ENCODE assay signal across 17 mouse cellular contexts in the genomic region with DNA sequence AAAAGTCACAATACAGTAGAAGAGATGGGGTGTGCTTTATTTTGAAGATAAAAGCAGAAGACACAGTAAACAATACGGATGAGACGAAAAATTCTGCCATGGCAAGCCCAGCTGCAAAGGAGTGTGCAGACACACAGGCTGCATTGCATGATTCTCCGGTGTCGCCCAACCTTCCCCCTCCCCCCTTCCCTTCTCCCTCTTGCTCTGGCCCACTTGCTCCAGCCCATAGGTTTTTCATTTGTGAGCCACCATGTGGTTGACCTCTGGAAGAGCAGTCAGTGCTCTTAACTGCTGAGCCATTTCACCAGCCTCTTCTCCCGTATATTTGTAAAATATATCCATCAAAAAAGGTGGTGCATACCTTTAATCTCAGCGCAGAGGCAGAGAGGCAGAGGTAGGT. TPM values are rescaled to one million over a fixed set of nuclear protein-coding genes. Genes with fewer than 3 reads are reported as not detected.
A peak's percentile ranks its signal among the peaks of the same experiment; 100 is the strongest.
DNase-seq lines count a peak whose midpoint lies in the region; ATAC-seq and TF ChIP-seq lines count a peak whose summit lies in the region.
"Had no signal": no experiment of that assay in that cellular context is flagged by ENCODE, and none has a peak within 500 bp of the region (broad histone marks: within the 10 kb centered on the region; RNA-seq: fewer than 3 reads in every experiment).

No protein-coding gene starts in this region.

- WGBS in liver, embryonic 13.5 days (ENCODE audit: insufficient replicate concordance): 42% methylated on average over 6 of the region's 6 CpGs

- peak; percentile 28 for DNase-seq in embryo, embryonic 11 days
- DNase-seq in embryo, embryonic 10.5 days (ENCODE audit: low spot score): no peak
- DNase-seq in layer of hippocampus, adult 2 months (ENCODE audit: low spot score in 2 of 2): no peak
- DNase-seq in layer of hippocampus, postnatal 10 days (ENCODE audit: low spot score in 2 of 2): no peak
- peak; percentile 44 for DNase-seq in NIH3T3 (ENCODE audit: low read depth)
- DNase-seq in liver, embryonic 13.5 days: no peak
- DNase-seq in testis, postnatal 10 days (ENCODE audit: low spot score): no peak
- DNase-seq: adrenal gland, postnatal 36 days; cerebellum, adult 9-11 months; kidney, adult 18-20 months; thymus, postnatal 4 days had no signal

- peaks cover 44% of the 10 kb centered on the region for H3K4me1 ChIP-seq in liver, embryonic 13.5 days (replicated peaks)

- no peak overlapping the region for H3K27ac ChIP-seq in layer of hippocampus, adult 2 months
- no peak overlapping the region for H3K27ac ChIP-seq in liver, embryonic 13.5 days
- H3K27ac ChIP-seq: embryonic facial prominence, embryonic 13.5 days; hindbrain, embryonic 13.5 days; left cerebral cortex, adult 2 months; limb, embryonic 12.5 days; lung, embryonic 15.5 days had no signal

- no peak overlapping the region for H3K4me3 ChIP-seq in layer of hippocampus, adult 2 months
- no peak overlapping the region for H3K4me3 ChIP-seq in liver, embryonic 13.5 days (replicated peaks)
- H3K4me3 ChIP-seq: embryonic facial prominence, embryonic 13.5 days; hindbrain, embryonic 13.5 days; left cerebral cortex, adult 2 months; limb, embryonic 12.5 days; lung, embryonic 15.5 days had no signal

- peak; percentile 38 for TF ChIP-seq CTCF in layer of hippocampus, adult 2 months (conservative IDR thresholded peaks at IDR 0.05)

- H3K9me3 ChIP-seq in liver, embryonic 13.5 days (replicated peaks): no peaks in the 10 kb centered on the region
- H3K9me3 ChIP-seq: embryonic facial prominence, embryonic 13.5 days; hindbrain, embryonic 13.5 days; limb, embryonic 12.5 days; lung, embryonic 15.5 days had no signal

- ATAC-seq in liver, embryonic 13.5 days (ENCODE audit: low read depth): no peak
- ATAC-seq in monocyte, adult 5-6 weeks (replicated peaks; ENCODE audit: insufficient number of reproducible peaks, low FRiP score, low TSS enrichment, poor library complexity, severe bottlenecking): no peak

- 0 out of 2 replicates have a peak, but pooled peaks cover under 1% of the 10 kb centered on the region for H3K36me3 ChIP-seq in liver, embryonic 13.5 days
- H3K36me3 ChIP-seq: embryonic facial prominence, embryonic 13.5 days; hindbrain, embryonic 13.5 days; limb, embryonic 12.5 days; lung, embryonic 15.5 days had no signal

- H3K9ac ChIP-seq in liver, embryonic 13.5 days: no peak overlapping the region
- H3K9ac ChIP-seq: embryonic facial prominence, embryonic 13.5 days; hindbrain, embryonic 13.5 days; limb, embryonic 12.5 days; lung, embryonic 15.5 days had no signal

- no peaks in the 10 kb centered on the region for H3K27me3 ChIP-seq in liver, embryonic 13.5 days
- H3K27me3 ChIP-seq: embryonic facial prominence, embryonic 13.5 days; hindbrain, embryonic 13.5 days; limb, embryonic 12.5 days; lung, embryonic 15.5 days had no signal

- H3K4me2 ChIP-seq in liver, embryonic 13.5 days: peak overlapping the region; percentile 82; the same call in 1 of the 2 replicates
- H3K4me2 ChIP-seq: embryonic facial prominence, embryonic 13.5 days; hindbrain, embryonic 13.5 days; limb, embryonic 12.5 days; lung, embryonic 15.5 days had no signal

RNA-seq across cellular contexts. Expression of a gene that starts 3.3 kb away (rescaled TPM):
- total RNA-seq in layer of hippocampus, adult 2 months (2021): 10 to 100 TPM; 70.7 to 70.9 TPM
- 10 to 100 TPM; 69.2 to 71.9 TPM for total RNA-seq in layer of hippocampus, postnatal 10 days (2021)
- polyA plus RNA-seq in liver, embryonic 13.5 days (2015; fragmentation: Nextera tagmentation; extraction: Ambion mirVana): 85.0 and 97.2 TPM in 2 replicates
- 29.8 to 50.5 TPM (median 41.3 TPM) in 3 replicates for total RNA-seq in monocyte, adult 5-6 weeks (2017)

RNA-seq across cellular contexts. Expression of a gene that starts 37.6 kb away (rescaled TPM):
- total RNA-seq in layer of hippocampus, adult 2 months (2021): not detected
- total RNA-seq in layer of hippocampus, postnatal 10 days (2021): not detected
- 0.95 and 1.6 TPM in 2 replicates for polyA plus RNA-seq in liver, embryonic 13.5 days (2015; fragmentation: Nextera tagmentation; extraction: Ambion mirVana)
- 0.29 TPM in 1 of 3 replicates, not detected in the others for total RNA-seq in monocyte, adult 5-6 weeks (2017)
- total RNA-seq: adrenal gland, postnatal 36 days; left cerebral cortex, adult 2 months had no signal

Comparison
In these comparisons a context has a peak if more than half of its experiments do, and no peak if none do; other contexts are left out.
1. DNase-seq: peak in embryo, embryonic 11 days (single experiment) and NIH3T3 (single experiment); none in embryo, embryonic 10.5 days (single experiment), layer of hippocampus, adult 2 months (0 of 2), layer of hippocampus, postnatal 10 days (0 of 2), liver, embryonic 13.5 days (single experiment) and testis, postnatal 10 days (single experiment).